Mouse (Mus musculus): ENCODE results near the gene Prex1. TPM values are rescaled to one million over a fixed set of nuclear protein-coding genes. Genes with fewer than 3 reads are reported as not detected.

The Prex1 gene
- total and polyA plus RNA-seq, 3 experiments = 5.5 to 19.5 (median 18.5) TPM

DNA sequence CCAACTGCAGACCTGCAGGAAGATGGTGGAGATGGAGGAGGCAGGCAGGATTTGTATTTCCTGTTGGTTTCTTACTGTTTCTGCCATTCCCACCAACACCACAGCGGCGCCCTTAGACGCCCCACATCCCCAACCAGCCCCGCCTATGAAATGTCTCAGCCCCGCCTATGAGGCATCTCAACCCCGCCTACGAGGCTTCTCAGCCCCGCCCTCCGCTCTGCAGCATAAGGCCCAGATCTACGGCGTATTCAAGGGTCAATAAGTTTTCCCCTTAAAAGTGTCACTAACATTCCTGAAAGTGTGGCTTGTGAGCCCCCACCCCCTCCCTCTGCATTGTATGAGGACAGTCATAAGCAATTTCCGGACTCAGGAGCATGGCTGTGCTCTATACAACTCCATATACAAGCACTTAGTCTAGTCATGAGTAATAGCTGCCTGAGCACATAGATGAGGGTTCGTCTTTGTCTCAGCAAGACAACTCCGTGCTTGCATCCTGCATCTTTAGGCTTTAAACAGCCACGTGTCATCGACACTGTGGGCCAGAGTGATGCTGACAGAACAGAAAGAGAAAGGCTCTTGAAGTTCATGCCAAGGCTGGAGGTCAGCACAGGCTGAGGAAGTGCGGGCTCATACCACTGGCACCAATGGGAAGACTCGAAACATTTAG, 160.0 kb downstream of the Prex1 start:
- in situ Hi-C loops (cut with MboI; ENCODE audit: low pct_ligation_motif_present, low pct_unique_long_range_greater_than_20kb, low sequenced_read_pairs) = loop anchor here (25.0 kb wide), 1 partner anchor 216 kb away; no protein-coding TSS in a partner anchor
- no peak overlapping the region for H3K27ac ChIP-seq (ENCODE audit: insufficient read depth, low read depth)
- peaks cover 3% of the 10 kb centered on the region for H3K9me3 ChIP-seq (replicated peaks; ENCODE audit: low read length)
- no peaks in the 10 kb centered on the region for H3K79me2 ChIP-seq (replicated peaks; ENCODE audit: control insufficient read depth, extremely low read depth, insufficient read depth, poor library complexity, severe bottlenecking)
- TF ChIP-seq IRF4 (IDR thresholded peaks at IDR 0.05; ENCODE audit: low read depth, low read length) (no peak), BHLHE40 (IDR thresholded peaks at IDR 0.05; ENCODE audit: low read depth, low read length) (no peak), ZNF384 (IDR thresholded peaks at IDR 0.05; ENCODE audit: low read depth, low read length) (no peak), POLR2AphosphoS2 (IDR thresholded peaks at IDR 0.05; ENCODE audit: low read depth, low read length) (no peak), ELF1 (IDR thresholded peaks at IDR 0.05; ENCODE audit: low read depth, low read length) (no peak), UBTF (IDR thresholded peaks at IDR 0.05; ENCODE audit: low read depth, low read length) (no peak), SIN3A (IDR thresholded peaks at IDR 0.05; ENCODE audit: low read length) (no peak), USF1 (IDR thresholded peaks at IDR 0.05; ENCODE audit: low read depth, low read length) (no peak), MAZ (IDR thresholded peaks at IDR 0.05; ENCODE audit: low read depth, low read length) (no peak), SMC3 (IDR thresholded peaks at IDR 0.05; ENCODE audit: low read depth, low read length) (no peak), RCOR1 (conservative IDR thresholded peaks at IDR 0.05; ENCODE audit: low read depth, low read length) (no peak), TBP (conservative IDR thresholded peaks at IDR 0.05; ENCODE audit: low read depth, low read length) (no peak), ZMIZ1 (IDR thresholded peaks at IDR 0.05; ENCODE audit: low read depth, low read length) (no peak), TCF12 (IDR thresholded peaks at IDR 0.05; ENCODE audit: low read depth, low read length) (no peak), E2F4 (IDR thresholded peaks at IDR 0.05; ENCODE audit: insufficient replicate concordance, low read depth, low read length) (no peak), MXI1 (IDR thresholded peaks at IDR 0.05; ENCODE audit: low read depth, low read length) (no peak), RAD21 (IDR thresholded peaks at IDR 0.05; ENCODE audit: low read depth, low read length) (no peak), ZC3H11A (IDR thresholded peaks at IDR 0.05; ENCODE audit: low read depth, low read length) (no peak), CTCF (conservative IDR thresholded peaks at IDR 0.05 in 1 of 2, IDR thresholded peaks at IDR 0.05 in 1 of 2; ENCODE audit: low read depth in 2 of 2, low read length in 2 of 2) (no peak)
- no peaks in the 10 kb centered on the region for H3K36me3 ChIP-seq (replicated peaks in 1 of 2; ENCODE audit: control insufficient read depth in 1 of 2, insufficient read depth in 1 of 2, low read length in 1 of 2)
- H3K9ac ChIP-seq (ENCODE audit: insufficient read depth, low read depth) = no peak overlapping the region
- dilution Hi-C loops (cut with MboI; ENCODE audit: extremely low pct_ligation_motif_present, extremely low pct_unique_long_range_greater_than_20kb, low sequenced_read_pairs) = no loop called here
- no peak for DNase-seq (ENCODE audit: extremely low read depth)
- H3K4me2 ChIP-seq (ENCODE audit: insufficient read depth, low read depth, poor library complexity, severe bottlenecking) = no peak overlapping the region
- H3K4me1 ChIP-seq (ENCODE audit: control insufficient read depth in 1 of 2, insufficient read depth in 2 of 2) = 0 out of 4 replicates have a peak, but pooled peaks cover 0 to 3% of the 10 kb centered on the region in 2 experiments
- no peak overlapping the region for H3K4me3 ChIP-seq (replicated peaks in 1 of 3; ENCODE audit: low read depth in 2 of 3, low read length in 2 of 3, poor library complexity in 1 of 3)
- H3K27me3 ChIP-seq (replicated peaks) = no peaks in the 10 kb centered on the region

DNA sequence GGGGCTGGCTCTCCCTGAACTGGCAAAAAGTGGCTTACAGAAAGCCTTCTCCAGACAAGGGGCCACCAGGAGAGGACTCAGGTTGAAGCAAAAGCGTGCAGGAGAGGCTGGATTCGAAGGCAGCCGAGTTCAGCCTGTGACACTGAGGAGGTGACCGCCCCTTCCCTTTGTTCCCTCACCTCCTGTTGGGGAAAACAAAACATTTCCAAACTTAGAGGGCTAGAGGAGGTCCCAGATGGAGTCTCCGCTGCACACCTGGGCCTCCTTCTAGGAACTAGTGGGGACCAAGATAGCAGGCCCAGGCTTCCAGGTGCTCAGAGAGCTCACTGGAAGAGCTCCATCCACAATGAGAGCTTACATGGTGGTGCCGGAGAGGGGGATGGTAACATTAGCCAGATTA, 161.0 kb downstream of the Prex1 start:
- TF ChIP-seq USF1 (IDR thresholded peaks at IDR 0.05; ENCODE audit: low read depth, low read length) (no peak), IRF4 (IDR thresholded peaks at IDR 0.05; ENCODE audit: low read depth, low read length) (no peak), MAFK (IDR thresholded peaks at IDR 0.05; ENCODE audit: insufficient replicate concordance, low read length) (no peak), POLR2AphosphoS2 (IDR thresholded peaks at IDR 0.05; ENCODE audit: low read depth, low read length) (no peak), USF2 (conservative IDR thresholded peaks at IDR 0.05; ENCODE audit: low read depth, low read length) (no peak), MXI1 (IDR thresholded peaks at IDR 0.05; ENCODE audit: low read depth, low read length) (no peak), SIN3A (IDR thresholded peaks at IDR 0.05; ENCODE audit: low read length) (no peak), MAX (IDR thresholded peaks at IDR 0.05; ENCODE audit: low read length) (no peak), ZMIZ1 (IDR thresholded peaks at IDR 0.05; ENCODE audit: low read depth, low read length) (no peak), TCF12 (IDR thresholded peaks at IDR 0.05; ENCODE audit: low read depth, low read length) (no peak), TBP (conservative IDR thresholded peaks at IDR 0.05; ENCODE audit: low read depth, low read length) (no peak)
- in situ Hi-C loops (cut with MboI; ENCODE audit: low pct_ligation_motif_present, low pct_unique_long_range_greater_than_20kb, low sequenced_read_pairs) = loop anchor here (25.0 kb wide), 1 partner anchor 215 kb away; no protein-coding TSS in a partner anchor
- no peak overlapping the region for H3K4me3 ChIP-seq (replicated peaks in 1 of 3; ENCODE audit: low read depth in 2 of 3, low read length in 2 of 3, poor library complexity in 1 of 3)
- H3K79me2 ChIP-seq (replicated peaks; ENCODE audit: control insufficient read depth, extremely low read depth, insufficient read depth, poor library complexity, severe bottlenecking) = no peaks in the 10 kb centered on the region
- 0 out of 4 replicates have a peak, but pooled peaks cover 0 to 3% of the 10 kb centered on the region in 2 experiments for H3K4me1 ChIP-seq (ENCODE audit: control insufficient read depth in 1 of 2, insufficient read depth in 2 of 2)
- dilution Hi-C loops (cut with MboI; ENCODE audit: extremely low pct_ligation_motif_present, extremely low pct_unique_long_range_greater_than_20kb, low sequenced_read_pairs) = no loop called here
- no peaks in the 10 kb centered on the region for H3K36me3 ChIP-seq (replicated peaks in 1 of 2; ENCODE audit: control insufficient read depth in 1 of 2, insufficient read depth in 1 of 2, low read length in 1 of 2)
- peaks cover 6% of the 10 kb centered on the region for H3K9me3 ChIP-seq (replicated peaks; ENCODE audit: low read length)
- H3K27me3 ChIP-seq (replicated peaks) = no peaks in the 10 kb centered on the region
- no peak overlapping the region for H3K9ac ChIP-seq (ENCODE audit: insufficient read depth, low read depth)
- H3K4me2 ChIP-seq (ENCODE audit: insufficient read depth, low read depth, poor library complexity, severe bottlenecking) = no peak overlapping the region
- no peak for DNase-seq (ENCODE audit: extremely low read depth)
- H3K27ac ChIP-seq (ENCODE audit: insufficient read depth, low read depth) = no peak overlapping the region
